Mouse (Mus musculus): ENCODE measurements around the gene Lmbr1l. TPM values are rescaled to one million over a fixed set of nuclear protein-coding genes. Genes with fewer than 3 reads are reported as not detected.

Lmbr1l gene
- polyA plus RNA-seq (2014; fragmentation: Illumina TruSeq; extraction: RNeasy Lipid Tissue Mini Kit (QIAGEN cat#74804); ENCODE audit: low read depth, low replicate concordance): 1.9 TPM

GRCm38 (mm10) chr15:98917538-98918498 is at the start of gene Lmbr1l:
Lmbr1l (minus strand) TSS chr15:98918231.

GRCm38 (mm10) chr15:98953401-98954356 is 35.6 kb upstream of the Lmbr1l start, which contains the start of the genes Gm49450 and Tuba1a:
Gm49450 (minus strand) TSS chr15:98953551.
Tuba1a (minus strand) TSS chr15:98953703.

GRCm38 (mm10) chr15:98934217-98934839 is 16.3 kb upstream of the Lmbr1l start, which contains the start of gene Tuba1b:
Tuba1b (minus strand) TSS chr15:98934565.

DNA sequence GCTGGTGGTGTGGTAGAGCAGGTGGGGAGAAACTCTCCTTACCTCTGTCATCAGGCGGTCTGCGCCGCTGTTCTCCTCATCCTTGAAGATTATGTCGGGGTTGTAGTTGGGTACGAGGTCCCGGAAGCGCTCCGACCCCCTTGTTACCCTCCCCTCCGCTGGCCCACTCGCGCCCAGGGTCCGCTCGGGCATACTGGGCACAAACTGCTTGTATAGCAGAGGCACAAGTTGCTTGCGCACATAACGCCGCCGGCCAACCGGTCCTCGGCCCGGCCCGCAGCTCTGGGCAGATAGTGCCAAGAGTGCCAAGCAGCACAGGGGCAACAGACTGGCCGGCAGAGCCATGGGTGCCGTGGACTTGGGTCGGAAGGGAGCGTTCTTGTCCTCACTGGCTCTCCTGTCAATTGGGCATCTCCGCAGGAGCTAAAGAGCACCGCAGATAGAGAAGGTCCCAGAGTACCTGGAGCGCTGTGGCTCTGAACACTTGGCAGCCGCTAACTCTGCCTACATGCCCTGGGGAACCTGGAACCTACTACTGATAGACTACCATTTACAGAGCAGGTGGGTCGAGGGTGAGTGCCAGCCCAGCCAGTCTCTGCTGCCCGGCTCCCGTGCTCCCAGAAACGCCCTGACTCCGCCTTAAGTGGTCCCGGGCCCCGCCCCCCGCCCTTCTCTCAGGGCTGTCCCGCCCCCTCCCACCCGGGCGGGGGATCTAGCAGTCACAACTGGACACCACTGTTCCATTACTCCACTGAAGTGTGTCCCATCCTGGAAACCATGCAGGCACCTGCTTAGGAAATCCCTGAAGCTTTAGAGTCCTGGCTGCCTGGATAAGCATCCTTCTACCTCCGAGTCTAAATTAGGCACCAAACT is 19.9 kb downstream of the Lmbr1l start, which contains the start of gene Dhh:
TSS of gene Dhh (minus strand) at position 613 of the 873 bp plus-strand sequence.

DNA sequence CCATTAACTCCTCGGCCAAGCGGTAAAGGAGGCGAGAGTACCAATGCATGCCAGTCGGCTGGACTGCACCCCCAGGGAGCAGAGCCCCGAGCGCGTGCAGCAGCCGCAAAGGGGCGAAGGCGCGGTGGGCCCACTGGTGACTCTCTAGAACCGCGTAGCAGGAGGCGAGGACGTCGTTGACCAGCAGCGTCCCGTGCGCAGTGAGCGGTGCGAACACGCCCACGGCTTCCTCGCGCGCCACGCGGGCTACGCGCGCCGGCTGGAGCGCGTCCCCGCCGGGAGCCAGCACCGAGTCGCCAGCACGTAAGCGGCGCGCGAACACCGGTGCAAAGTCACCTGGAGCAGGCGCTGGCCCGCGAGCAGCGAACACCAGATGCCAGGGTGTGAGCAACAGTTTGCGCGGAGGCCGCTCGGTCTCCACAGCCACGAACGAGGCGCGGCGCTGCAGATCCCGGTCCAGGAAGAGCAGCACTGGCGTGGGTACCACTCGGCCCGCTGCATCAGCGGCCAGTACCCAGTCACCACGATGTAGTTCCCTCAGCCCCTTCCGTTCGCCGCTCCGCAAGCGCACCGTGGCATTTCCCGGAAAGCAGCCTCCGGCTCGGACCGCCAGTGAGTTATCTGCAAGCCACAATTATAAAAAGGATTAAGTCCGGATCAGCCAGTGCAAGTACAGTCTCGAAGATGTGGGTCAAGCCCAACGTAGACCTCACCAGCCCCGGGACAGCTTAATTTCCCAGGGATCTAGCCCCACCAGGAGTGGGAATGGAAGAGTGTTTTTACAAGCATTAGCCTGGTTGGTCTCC is 23.9 kb downstream of the Lmbr1l start, which contains the start of gene Rhebl1:
TSS of gene Rhebl1 (minus strand) at position 601 of the 806 bp plus-strand sequence.

GRCm38 (mm10) chr15:98871070-98871915 is 46.7 kb downstream of the Lmbr1l start, which contains the start of gene Kmt2d:
Kmt2d (minus strand) TSS chr15:98871204.

Other genes starting within 250 kb of the Lmbr1l start
- not detected for gene Rnd1, start 240.8 kb downstream of the Lmbr1l start, polyA plus RNA-seq (2014; fragmentation: Illumina TruSeq; extraction: RNeasy Lipid Tissue Mini Kit (QIAGEN cat#74804); ENCODE audit: low read depth, low replicate concordance)
- not detected for gene Ccdc65, start 210.0 kb downstream of the Lmbr1l start, polyA plus RNA-seq (2014; fragmentation: Illumina TruSeq; extraction: RNeasy Lipid Tissue Mini Kit (QIAGEN cat#74804); ENCODE audit: low read depth, low replicate concordance)
- gene Fkbp11, start 190.0 kb downstream of the Lmbr1l start, polyA plus RNA-seq (2014; fragmentation: Illumina TruSeq; extraction: RNeasy Lipid Tissue Mini Kit (QIAGEN cat#74804); ENCODE audit: low read depth, low replicate concordance): not detected
- 59.2 TPM for gene Arf3, start 155.0 kb downstream of the Lmbr1l start, polyA plus RNA-seq (2014; fragmentation: Illumina TruSeq; extraction: RNeasy Lipid Tissue Mini Kit (QIAGEN cat#74804); ENCODE audit: low read depth, low replicate concordance)
- 0.23 TPM for gene Wnt10b, start 140.1 kb downstream of the Lmbr1l start, polyA plus RNA-seq (2014; fragmentation: Illumina TruSeq; extraction: RNeasy Lipid Tissue Mini Kit (QIAGEN cat#74804); ENCODE audit: low read depth, low replicate concordance)
- not detected for gene Wnt1, start 128.4 kb downstream of the Lmbr1l start, polyA plus RNA-seq (2014; fragmentation: Illumina TruSeq; extraction: RNeasy Lipid Tissue Mini Kit (QIAGEN cat#74804); ENCODE audit: low read depth, low replicate concordance)
- not detected for gene Ddn, start 108.7 kb downstream of the Lmbr1l start, polyA plus RNA-seq (2014; fragmentation: Illumina TruSeq; extraction: RNeasy Lipid Tissue Mini Kit (QIAGEN cat#74804); ENCODE audit: low read depth, low replicate concordance)
- gene Prkag1, start 86.7 kb downstream of the Lmbr1l start, polyA plus RNA-seq (2014; fragmentation: Illumina TruSeq; extraction: RNeasy Lipid Tissue Mini Kit (QIAGEN cat#74804); ENCODE audit: low read depth, low replicate concordance): 69.0 TPM
- 2.3 TPM for gene Kmt2d, start 47.0 kb downstream of the Lmbr1l start, polyA plus RNA-seq (2014; fragmentation: Illumina TruSeq; extraction: RNeasy Lipid Tissue Mini Kit (QIAGEN cat#74804); ENCODE audit: low read depth, low replicate concordance)
- gene Rhebl1, start 23.7 kb downstream of the Lmbr1l start, polyA plus RNA-seq (2014; fragmentation: Illumina TruSeq; extraction: RNeasy Lipid Tissue Mini Kit (QIAGEN cat#74804); ENCODE audit: low read depth, low replicate concordance): 1.5 TPM
- gene Dhh, start 19.7 kb downstream of the Lmbr1l start, polyA plus RNA-seq (2014; fragmentation: Illumina TruSeq; extraction: RNeasy Lipid Tissue Mini Kit (QIAGEN cat#74804); ENCODE audit: low read depth, low replicate concordance): 0.47 TPM
- gene Tuba1b, start 16.3 kb upstream of the Lmbr1l start, polyA plus RNA-seq (2014; fragmentation: Illumina TruSeq; extraction: RNeasy Lipid Tissue Mini Kit (QIAGEN cat#74804); ENCODE audit: low read depth, low replicate concordance): 54.1 TPM
- not detected for gene Gm49450, start 35.3 kb upstream of the Lmbr1l start, polyA plus RNA-seq (2014; fragmentation: Illumina TruSeq; extraction: RNeasy Lipid Tissue Mini Kit (QIAGEN cat#74804); ENCODE audit: low read depth, low replicate concordance)
- gene Tuba1a, start 35.5 kb upstream of the Lmbr1l start, polyA plus RNA-seq (2014; fragmentation: Illumina TruSeq; extraction: RNeasy Lipid Tissue Mini Kit (QIAGEN cat#74804); ENCODE audit: low read depth, low replicate concordance): 44.0 TPM
- gene Tuba1c, start 111.7 kb upstream of the Lmbr1l start, polyA plus RNA-seq (2014; fragmentation: Illumina TruSeq; extraction: RNeasy Lipid Tissue Mini Kit (QIAGEN cat#74804); ENCODE audit: low read depth, low replicate concordance): 23.9 TPM
- gene Prph, start 136.9 kb upstream of the Lmbr1l start, polyA plus RNA-seq (2014; fragmentation: Illumina TruSeq; extraction: RNeasy Lipid Tissue Mini Kit (QIAGEN cat#74804); ENCODE audit: low read depth, low replicate concordance): not detected
- gene Troap, start 156.3 kb upstream of the Lmbr1l start, polyA plus RNA-seq (2014; fragmentation: Illumina TruSeq; extraction: RNeasy Lipid Tissue Mini Kit (QIAGEN cat#74804); ENCODE audit: low read depth, low replicate concordance): not detected
- gene C1ql4, start 169.6 kb upstream of the Lmbr1l start, polyA plus RNA-seq (2014; fragmentation: Illumina TruSeq; extraction: RNeasy Lipid Tissue Mini Kit (QIAGEN cat#74804); ENCODE audit: low read depth, low replicate concordance): not detected
- gene Dnajc22, start 174.9 kb upstream of the Lmbr1l start, polyA plus RNA-seq (2014; fragmentation: Illumina TruSeq; extraction: RNeasy Lipid Tissue Mini Kit (QIAGEN cat#74804); ENCODE audit: low read depth, low replicate concordance): not detected
- gene Spats2, start 207.7 kb upstream of the Lmbr1l start, polyA plus RNA-seq (2014; fragmentation: Illumina TruSeq; extraction: RNeasy Lipid Tissue Mini Kit (QIAGEN cat#74804); ENCODE audit: low read depth, low replicate concordance): 35.1 TPM